Mouse (Mus musculus) cortical plate, adult 2 months (tissue): ENCODE data around the gene Mtfp1.

Experiments used
- CTCF ChIP-seq: fragments of 200-500 bp; IDR thresholded peaks from 2 replicates; pipeline ENCODE4 v1.5.1; 2011; ENCODE audit warnings: mild to moderate bottlenecking, control low read depth, low read length; ENCODE audit not compliant: insufficient read depth; ENCODE audit errors: extremely low read depth
- POLR2A ChIP-seq: fragments of 200-500 bp; IDR thresholded peaks from 2 replicates; pipeline ENCODE4 v1.6.1; 2011; ENCODE audit warnings: mild to moderate bottlenecking, low read length, control low read depth; ENCODE audit not compliant: insufficient read depth; ENCODE audit errors: extremely low read depth

DNA sequence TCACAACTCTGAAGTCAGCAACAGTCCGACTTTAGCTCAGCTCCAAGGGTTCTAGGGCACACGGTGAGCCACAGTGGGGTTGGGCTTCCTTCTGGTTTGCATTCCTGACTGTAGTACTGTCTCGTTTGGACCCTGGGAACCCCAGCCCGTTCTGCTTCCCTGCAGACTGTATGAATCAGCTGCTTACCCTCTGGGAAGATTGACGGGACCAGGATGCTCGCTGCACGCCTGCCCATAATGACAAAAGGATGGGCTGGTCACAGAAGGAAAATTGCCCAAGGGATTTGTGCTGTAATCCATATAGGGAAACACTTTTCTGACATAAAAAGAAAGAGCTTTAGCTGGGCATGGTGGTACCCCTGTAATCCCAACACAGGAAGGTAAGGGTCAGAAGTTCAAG, 3.6 kb upstream of the Mtfp1 start:
- TF ChIP-seq CTCF (no peak), POLR2A (no peak)
